Mouse (Mus musculus) testis, adult 2 months (tissue): Measurements from ENCODE around the gene Gm49325. TPM values are rescaled to one million over a fixed set of nuclear protein-coding genes. Genes with fewer than 3 reads are reported as not detected.

Experiments
- H3K27ac ChIP-seq: fragments of 200-500 bp; 2 replicates; pipeline ENCODE4 v1.5.1; 2012; ENCODE audit warnings: low read depth, low read length; ENCODE audit not compliant: control insufficient read depth, insufficient read depth
- H3K27me3 ChIP-seq: fragments of 200-500 bp; 2 replicates; pipeline ENCODE4 v1.6.1; 2012; ENCODE audit warnings: mild to moderate bottlenecking, low read length, moderate library complexity; ENCODE audit not compliant: control insufficient read depth, insufficient read depth
- H3K36me3 ChIP-seq: fragments of 200-500 bp; 2 replicates; pipeline ENCODE4 v1.6.1; 2012; ENCODE audit warnings: mild to moderate bottlenecking, low read length; ENCODE audit not compliant: control insufficient read depth, insufficient read depth
- H3K4me1 ChIP-seq: fragments of 200-500 bp; 2 replicates; pipeline ENCODE4 v1.6.1; 2012; ENCODE audit warnings: low read length; ENCODE audit not compliant: control insufficient read depth, insufficient read depth
- H3K4me3 ChIP-seq: fragments of 200-500 bp; 2 replicates; pipeline ENCODE4 v1.5.1; 2012; ENCODE audit warnings: low read depth, mild to moderate bottlenecking, low read length, moderate library complexity, mixed read lengths; ENCODE audit not compliant: control insufficient read depth
- CTCF ChIP-seq: fragments of 200-500 bp; IDR thresholded peaks from 2 replicates; pipeline ENCODE4 v1.5.1; 2012; ENCODE audit warnings: low read depth, mild to moderate bottlenecking, inconsistent platforms, low read length, moderate library complexity; ENCODE audit not compliant: control insufficient read depth, insufficient read depth, insufficient replicate concordance
- POLR2A ChIP-seq: fragments of 200-500 bp; IDR thresholded peaks from 2 replicates; pipeline ENCODE4 v1.6.1; 2012; ENCODE audit warnings: low read depth, mild to moderate bottlenecking, inconsistent platforms, low read length, moderate library complexity; ENCODE audit not compliant: control insufficient read depth
- polyA plus RNA-seq: library from polyadenylated mRNA; depleted of rRNA; stranded (reverse); fragments of >200 nt; gene quantifications from 2 replicates; pipeline ENCODE4 v1.2.3, GENCODE M21; 2012

Gm49325 gene
- polyA plus RNA-seq, 1 experiment: not detected

GRCm38 (mm10) chr10:77569481-77569880 lies 36.5 kb upstream of the Gm49325 start:
- H3K27me3 ChIP-seq: no peaks in the 10 kb centered on the region
- no peak overlapping the region for H3K4me3 ChIP-seq
- no peaks in the 10 kb centered on the region for H3K36me3 ChIP-seq
- TF ChIP-seq CTCF (no peak), POLR2A (no peak)
- no peak overlapping the region for H3K27ac ChIP-seq
- H3K4me1 ChIP-seq: peaks cover 9% of the 10 kb centered on the region

- H3K4me1 ChIP-seq: peaks cover 9% of the 10 kb centered on the region
- H3K4me3 ChIP-seq: no peak overlapping the region
- TF ChIP-seq POLR2A (no peak), CTCF (no peak)
- H3K27me3 ChIP-seq: no peaks in the 10 kb centered on the region
- no peaks in the 10 kb centered on the region for H3K36me3 ChIP-seq
- H3K27ac ChIP-seq: no peak overlapping the region
Measured at GRCm38 (mm10) chr10:77569973-77570658, 35.9 kb upstream of the Gm49325 start.

- no peak overlapping the region for H3K27ac ChIP-seq
- TF ChIP-seq CTCF: no peak
- no peak for TF ChIP-seq POLR2A
Measured at GRCm38 (mm10) chr10:77572225-77572624, 33.8 kb upstream of the Gm49325 start.

GRCm38 (mm10) chr10:77573162-77573561 lies 32.8 kb upstream of the Gm49325 start:
- TF ChIP-seq POLR2A (no peak), CTCF (no peak)
- Histone ChIP-seq H3K27ac (no peak overlapping the region), H3K4me1 (peaks cover 9% of the 10 kb centered on the region), H3K4me3 (no peak overlapping the region), H3K27me3 (no peaks in the 10 kb centered on the region), H3K36me3 (no peaks in the 10 kb centered on the region)

More at GRCm38 (mm10) chr10:77572225-77572624, 33.8 kb upstream of the Gm49325 start:
- Histone ChIP-seq H3K4me3 (no peak overlapping the region), H3K4me1 (peaks cover 9% of the 10 kb centered on the region), H3K36me3 (no peaks in the 10 kb centered on the region), H3K27me3 (no peaks in the 10 kb centered on the region)

- Histone ChIP-seq H3K27ac (peak overlapping the region; percentile 94), H3K36me3 (no peaks in the 10 kb centered on the region), H3K4me1 (peaks cover 11% of the 10 kb centered on the region), H3K27me3 (no peaks in the 10 kb centered on the region), H3K4me3 (peak overlapping the region; percentile 98)
- no peak for TF ChIP-seq CTCF
- TF ChIP-seq POLR2A: no peak
Measured at GRCm38 (mm10) chr10:77580027-77580920, 25.7 kb upstream of the Gm49325 start.

- H3K4me1 ChIP-seq: peaks cover 11% of the 10 kb centered on the region
- peak overlapping the region; percentile 94 for H3K27ac ChIP-seq
Measured at GRCm38 (mm10) chr10:77581023-77581407, 25.0 kb upstream of the Gm49325 start.

More at GRCm38 (mm10) chr10:77581023-77581407, 25.0 kb upstream of the Gm49325 start:
- TF ChIP-seq CTCF (no peak), POLR2A (no peak)
- Histone ChIP-seq H3K4me3 (peak overlapping the region; percentile 98), H3K27me3 (no peaks in the 10 kb centered on the region), H3K36me3 (no peaks in the 10 kb centered on the region)
